Mouse (Mus musculus): ENCODE results near the gene Cacng4. TPM values are rescaled to one million over a fixed set of nuclear protein-coding genes. Genes with fewer than 3 reads are reported as not detected.

The Cacng4 gene
- polyA plus RNA-seq, 1 experiment = 25.6 TPM

GRCm38 (mm10) chr11:107729141-107729540 is 65.2 kb downstream of the Cacng4 start:
- Histone ChIP-seq H3K27ac (ENCODE audit: insufficient read depth, low read length) (no peak overlapping the region), H3K27me3 (ENCODE audit: control insufficient read depth, insufficient read depth, low read length) (no peaks in the 10 kb centered on the region), H3K4me3 (replicated peaks; ENCODE audit: insufficient read depth, low read depth, low read length) (no peak overlapping the region), H3K4me1 (ENCODE audit: control insufficient read depth, insufficient read depth, low read length) (peaks cover 17% of the 10 kb centered on the region)
- DNase-seq = no peak
- TF ChIP-seq CTCF (IDR thresholded peaks at IDR 0.05; ENCODE audit: borderline replicate concordance, insufficient read depth, low read depth, low read length) (no peak), POLR2A (IDR thresholded peaks at IDR 0.05; ENCODE audit: borderline replicate concordance, insufficient read depth, low read length) (no peak)
- 86% methylated on average over 7 of the region's 7 CpGs for WGBS

GRCm38 (mm10) chr11:107728073-107728863 is 66.1 kb downstream of the Cacng4 start:
- H3K4me1 ChIP-seq (ENCODE audit: control insufficient read depth, insufficient read depth, low read length) = peaks cover 17% of the 10 kb centered on the region
- DNase-seq = no peak
- WGBS = 75% methylated on average over 13 of the region's 13 CpGs
- H3K4me3 ChIP-seq (replicated peaks; ENCODE audit: insufficient read depth, low read depth, low read length) = no peak overlapping the region
- H3K27ac ChIP-seq (ENCODE audit: insufficient read depth, low read length) = no peak overlapping the region
- no peaks in the 10 kb centered on the region for H3K27me3 ChIP-seq (ENCODE audit: control insufficient read depth, insufficient read depth, low read length)
- TF ChIP-seq POLR2A (IDR thresholded peaks at IDR 0.05; ENCODE audit: borderline replicate concordance, insufficient read depth, low read length) = no peak
- TF ChIP-seq CTCF (IDR thresholded peaks at IDR 0.05; ENCODE audit: borderline replicate concordance, insufficient read depth, low read depth, low read length) = no peak

GRCm38 (mm10) chr11:107724603-107725002 is 69.8 kb downstream of the Cacng4 start:
- 90% methylated on average over 8 of the region's 8 CpGs for WGBS
- H3K27me3 ChIP-seq (ENCODE audit: control insufficient read depth, insufficient read depth, low read length) = no peaks in the 10 kb centered on the region
- no peak overlapping the region for H3K4me3 ChIP-seq (replicated peaks; ENCODE audit: insufficient read depth, low read depth, low read length)
- H3K27ac ChIP-seq (ENCODE audit: insufficient read depth, low read length) = no peak overlapping the region
- H3K4me1 ChIP-seq (ENCODE audit: control insufficient read depth, insufficient read depth, low read length) = no peaks in the 10 kb centered on the region; the same call in 1 of the 2 replicates
- no peak for DNase-seq
- TF ChIP-seq CTCF (IDR thresholded peaks at IDR 0.05; ENCODE audit: borderline replicate concordance, insufficient read depth, low read depth, low read length) = no peak
- TF ChIP-seq POLR2A (IDR thresholded peaks at IDR 0.05; ENCODE audit: borderline replicate concordance, insufficient read depth, low read length) = no peak

GRCm38 (mm10) chr11:107721057-107721456 is 73.3 kb downstream of the Cacng4 start:
- 91% methylated on average over 7 of the region's 7 CpGs for WGBS
- H3K4me1 ChIP-seq (ENCODE audit: control insufficient read depth, insufficient read depth, low read length) = no peaks in the 10 kb centered on the region
- no peak overlapping the region for H3K27ac ChIP-seq (ENCODE audit: insufficient read depth, low read length)
- DNase-seq = no peak
- TF ChIP-seq POLR2A (IDR thresholded peaks at IDR 0.05; ENCODE audit: borderline replicate concordance, insufficient read depth, low read length) = no peak
- TF ChIP-seq CTCF (IDR thresholded peaks at IDR 0.05; ENCODE audit: borderline replicate concordance, insufficient read depth, low read depth, low read length) = no peak
- H3K4me3 ChIP-seq (replicated peaks; ENCODE audit: insufficient read depth, low read depth, low read length) = no peak overlapping the region
- H3K27me3 ChIP-seq (ENCODE audit: control insufficient read depth, insufficient read depth, low read length) = no peaks in the 10 kb centered on the region

- H3K27ac ChIP-seq (ENCODE audit: insufficient read depth, low read length) = no peak overlapping the region
- H3K4me1 ChIP-seq (ENCODE audit: control insufficient read depth, insufficient read depth, low read length) = no peaks in the 10 kb centered on the region
- no peak for DNase-seq
- TF ChIP-seq CTCF (IDR thresholded peaks at IDR 0.05; ENCODE audit: borderline replicate concordance, insufficient read depth, low read depth, low read length) = no peak
- no peak for TF ChIP-seq POLR2A (IDR thresholded peaks at IDR 0.05; ENCODE audit: borderline replicate concordance, insufficient read depth, low read length)
- no peaks in the 10 kb centered on the region for H3K27me3 ChIP-seq (ENCODE audit: control insufficient read depth, insufficient read depth, low read length)
- no peak overlapping the region for H3K4me3 ChIP-seq (replicated peaks; ENCODE audit: insufficient read depth, low read depth, low read length)
- WGBS = 89% methylated on average over 9 of the region's 9 CpGs
Observed at GRCm38 (mm10) chr11:107720264-107721021, 73.9 kb downstream of the Cacng4 start.

- H3K4me1 ChIP-seq (ENCODE audit: control insufficient read depth, insufficient read depth, low read length) = no peaks in the 10 kb centered on the region
- no peak within 1 kb of the TSS for H3K4me3 ChIP-seq (replicated peaks; ENCODE audit: insufficient read depth, low read depth, low read length)
- whole genome bisulfite sequencing = 78% methylated on average over 16 of the region's 16 CpGs
- TF ChIP-seq POLR2A (IDR thresholded peaks at IDR 0.05; ENCODE audit: borderline replicate concordance, insufficient read depth, low read length) = no peak
- DNase-seq = no peak
- no peaks in the 10 kb centered on the region for H3K27me3 ChIP-seq (ENCODE audit: control insufficient read depth, insufficient read depth, low read length)
- H3K27ac ChIP-seq (ENCODE audit: insufficient read depth, low read length) = no peak within 1 kb of the TSS
Observed at GRCm38 (mm10) chr11:107716332-107716938, 77.9 kb downstream of the Cacng4 start, which contains the start of gene Cacng1. Gene Cacng1, minus strand, starts transcription at chr11:107716522.

- WGBS = 55% methylated on average over 7 of the region's 7 CpGs
- H3K27me3 ChIP-seq (ENCODE audit: control insufficient read depth, insufficient read depth, low read length) = no peaks in the 10 kb centered on the region
Observed at GRCm38 (mm10) chr11:107714368-107714767, 80.0 kb downstream of the Cacng4 start.

More at GRCm38 (mm10) chr11:107714368-107714767, 80.0 kb downstream of the Cacng4 start:
- Histone ChIP-seq H3K27ac (ENCODE audit: insufficient read depth, low read length) (no peak overlapping the region), H3K4me3 (replicated peaks; ENCODE audit: insufficient read depth, low read depth, low read length) (no peak overlapping the region), H3K4me1 (ENCODE audit: control insufficient read depth, insufficient read depth, low read length) (no peaks in the 10 kb centered on the region)
- DNase-seq = no peak
- TF ChIP-seq CTCF (IDR thresholded peaks at IDR 0.05; ENCODE audit: borderline replicate concordance, insufficient read depth, low read depth, low read length) (no peak), POLR2A (IDR thresholded peaks at IDR 0.05; ENCODE audit: borderline replicate concordance, insufficient read depth, low read length) (no peak)

Measured in cerebellum, adult 2 months (tissue).